Mouse (Mus musculus): ENCODE data around the gene Prlh. TPM values are rescaled to one million over a fixed set of nuclear protein-coding genes. Genes with fewer than 3 reads are reported as not detected.

Gene Prlh
- total RNA-seq, 2 experiments from 2014 or later, result not detected

GRCm38 (mm10) chr1:90953688-90954087, 780 bp downstream of the Prlh start:
- DNase-seq, result no peak

GRCm38 (mm10) chr1:90956245-90957096, 3.6 kb downstream of the Prlh start:
- no peak for DNase-seq

GRCm38 (mm10) chr1:90962526-90962925, 9.6 kb downstream of the Prlh start:
- DNase-seq, result no peak

GRCm38 (mm10) chr1:90962994-90963393, 10.1 kb downstream of the Prlh start:
- DNase-seq, result no peak

GRCm38 (mm10) chr1:90967583-90967982, 14.7 kb downstream of the Prlh start:
- DNase-seq, result peak; percentile 34

- no peak for DNase-seq
Measured at GRCm38 (mm10) chr1:90968649-90969048, 15.7 kb downstream of the Prlh start.

GRCm38 (mm10) chr1:90969347-90969784, 16.5 kb downstream of the Prlh start, which contains the start of gene Rab17:
TSS of gene Rab17 (minus strand) at chr1:90969661.
- no peak for DNase-seq

- DNase-seq, result no peak
Measured at GRCm38 (mm10) chr1:90969881-90970390, 17.0 kb downstream of the Prlh start.

GRCm38 (mm10) chr1:90972911-90973573, 20.1 kb downstream of the Prlh start:
- DNase-seq, result peak; percentile 85

- no peak for DNase-seq
Measured at GRCm38 (mm10) chr1:90973574-90973911, 20.6 kb downstream of the Prlh start.

GRCm38 (mm10) chr1:90974906-90975649, 22.2 kb downstream of the Prlh start:
- DNase-seq, result peak; percentile 51

GRCm38 (mm10) chr1:90975960-90976359, 23.1 kb downstream of the Prlh start:
- DNase-seq, result peak; percentile 1

GRCm38 (mm10) chr1:90980638-90981330, 27.9 kb downstream of the Prlh start:
- peak; percentile 30 for DNase-seq

- peak; percentile 6 for DNase-seq
Measured at GRCm38 (mm10) chr1:90981346-90981745, 28.4 kb downstream of the Prlh start.

GRCm38 (mm10) chr1:90995916-90996315, 43.0 kb downstream of the Prlh start:
- no peak for DNase-seq

- DNase-seq, result no peak
Measured at GRCm38 (mm10) chr1:90997136-90997535, 44.2 kb downstream of the Prlh start.

- DNase-seq, result no peak
Measured at GRCm38 (mm10) chr1:90997641-90998040, 44.7 kb downstream of the Prlh start.

- peak; percentile 72 for DNase-seq
Measured at GRCm38 (mm10) chr1:90998268-90998890, 45.5 kb downstream of the Prlh start, which contains the start of gene Lrrfip1. TSS of gene Lrrfip1 (plus strand) at chr1:90998737.

GRCm38 (mm10) chr1:90998891-90999611, 46.1 kb downstream of the Prlh start:
- DNase-seq, result no peak

- no peak for DNase-seq
Measured at GRCm38 (mm10) chr1:90999911-91000601, 47.1 kb downstream of the Prlh start.
